In the genomic region with DNA sequence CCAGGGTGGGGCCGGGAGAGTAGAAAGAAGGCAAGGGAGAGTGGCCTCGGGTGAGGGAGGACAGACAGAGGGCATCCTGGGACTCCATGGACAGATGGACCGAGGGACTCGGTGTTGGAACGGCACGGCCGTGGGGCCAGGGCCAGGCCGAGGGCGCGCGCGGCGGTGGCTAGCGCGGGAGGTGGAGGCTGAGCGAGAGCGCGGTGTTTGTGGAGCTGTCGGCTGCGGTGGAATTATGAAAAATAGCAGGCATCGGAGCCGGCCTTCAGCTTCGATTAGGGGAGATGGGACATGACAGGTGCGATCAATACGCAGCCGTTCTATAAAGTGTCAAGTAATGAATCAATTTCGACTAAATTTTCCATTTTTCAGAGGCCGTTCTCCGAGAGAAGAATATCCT, we compare ENCODE assay signal across 18 mouse cellular contexts. TPM values are rescaled to one million over a fixed set of nuclear protein-coding genes. Genes with fewer than 3 reads are reported as not detected.
DNase-seq lines count a peak whose midpoint lies in the region; ATAC-seq and TF ChIP-seq lines count a peak whose summit lies in the region.
"Had no signal": no experiment of that assay in that cellular context is flagged by ENCODE, and none has a peak within 500 bp of the region (broad histone marks: within the 10 kb centered on the region; RNA-seq: fewer than 3 reads in every experiment).

No protein-coding gene starts in this region.

- no peak overlapping the region for H3K9ac ChIP-seq in forebrain, embryonic 13.5 days
- peak overlapping the region; percentile 30; the same call in 1 of the 2 replicates for H3K9ac ChIP-seq in hindbrain, embryonic 15.5 days
- peak overlapping the region; percentile 37; the same call in 1 of the 2 replicates for H3K9ac ChIP-seq in midbrain, postnatal 0 days (replicated peaks; ENCODE audit: low read length, poor library complexity, severe bottlenecking)
- H3K9ac ChIP-seq: heart, embryonic 13.5 days; lung, embryonic 15.5 days had no signal

- no peak for TF ChIP-seq POLR2A in thymus, adult 2 months (IDR thresholded peaks at IDR 0.05; ENCODE audit: control insufficient read depth, extremely low read depth, insufficient read depth, low read length, poor library complexity)

- H3K9me3 ChIP-seq in heart, embryonic 10.5 days = no peaks in the 10 kb centered on the region
- H3K9me3 ChIP-seq in forebrain, embryonic 13.5 days (replicated peaks) = no peaks in the 10 kb centered on the region
- H3K9me3 ChIP-seq in hindbrain, embryonic 15.5 days = no peaks in the 10 kb centered on the region
- H3K9me3 ChIP-seq in midbrain, postnatal 0 days (ENCODE audit: low read length) = no peaks in the 10 kb centered on the region
- H3K9me3 ChIP-seq: heart, embryonic 13.5 days; lung, embryonic 15.5 days had no signal

- peak overlapping the region; percentile 31 for H3K4me2 ChIP-seq in forebrain, embryonic 13.5 days
- H3K4me2 ChIP-seq in hindbrain, embryonic 15.5 days = peak overlapping the region; percentile 48
- H3K4me2 ChIP-seq in midbrain, postnatal 0 days (ENCODE audit: low read depth, low read length, poor library complexity, severe bottlenecking) = peak overlapping the region; percentile 37
- H3K4me2 ChIP-seq: heart, embryonic 13.5 days; lung, embryonic 15.5 days had no signal

- intact Hi-C loops in heart, postnatal 14 days (cut with DNase I) = no loop called here

- H3K4me3 ChIP-seq in heart, embryonic 10.5 days = 0 out of 2 replicates have a peak overlapping the region, but pooled peaks have one; percentile 5
- H3K4me3 ChIP-seq in forebrain, embryonic 13.5 days = peak overlapping the region; percentile 17; the same call in 1 of the 2 replicates
- peak overlapping the region; percentile 14; the same call in 1 of the 2 replicates for H3K4me3 ChIP-seq in hindbrain, embryonic 15.5 days
- peak overlapping the region; percentile 19 for H3K4me3 ChIP-seq in midbrain, postnatal 0 days (ENCODE audit: low read depth, low read length)
- H3K4me3 ChIP-seq in thymus, adult 2 months (ENCODE audit: control insufficient read depth, insufficient read depth, low read length) = no peak overlapping the region
- H3K4me3 ChIP-seq: heart, embryonic 13.5 days; lung, embryonic 15.5 days had no signal

- TF ChIP-seq CTCF in midbrain, postnatal 0 days (IDR thresholded peaks at IDR 0.05) = no peak
- no peak for TF ChIP-seq CTCF in thymus, adult 2 months (IDR thresholded peaks at IDR 0.05; ENCODE audit: borderline replicate concordance, control insufficient read depth, extremely low read depth, insufficient read depth, low read length, poor library complexity)

- no peaks in the 10 kb centered on the region for H3K36me3 ChIP-seq in heart, embryonic 10.5 days
- no peaks in the 10 kb centered on the region for H3K36me3 ChIP-seq in forebrain, embryonic 13.5 days (ENCODE audit: poor library complexity, severe bottlenecking)
- no peaks in the 10 kb centered on the region for H3K36me3 ChIP-seq in hindbrain, embryonic 15.5 days
- no peaks in the 10 kb centered on the region for H3K36me3 ChIP-seq in midbrain, postnatal 0 days (ENCODE audit: insufficient read depth, low read length)
- no peaks in the 10 kb centered on the region for H3K36me3 ChIP-seq in thymus, adult 2 months (ENCODE audit: control insufficient read depth, insufficient read depth, low read length)
- H3K36me3 ChIP-seq: heart, embryonic 13.5 days; lung, embryonic 15.5 days had no signal

- peaks cover 18% of the 10 kb centered on the region for H3K4me1 ChIP-seq in heart, embryonic 10.5 days
- H3K4me1 ChIP-seq in forebrain, embryonic 13.5 days = peaks cover 35% of the 10 kb centered on the region
- H3K4me1 ChIP-seq in hindbrain, embryonic 15.5 days (replicated peaks) = peaks cover 45% of the 10 kb centered on the region
- H3K4me1 ChIP-seq in midbrain, postnatal 0 days (ENCODE audit: insufficient read depth, low read length) = 0 out of 2 replicates have a peak, but pooled peaks cover 2% of the 10 kb centered on the region
- H3K4me1 ChIP-seq in thymus, adult 2 months (replicated peaks; ENCODE audit: control insufficient read depth, insufficient read depth, low read length) = peaks cover 12% of the 10 kb centered on the region; the same call in 1 of the 2 replicates

- H3K27me3 ChIP-seq in heart, embryonic 10.5 days (ENCODE audit: insufficient read depth, poor library complexity, severe bottlenecking) = peaks cover 100% of the 10 kb centered on the region
- H3K27me3 ChIP-seq in forebrain, embryonic 13.5 days = peaks cover 100% of the 10 kb centered on the region
- H3K27me3 ChIP-seq in hindbrain, embryonic 15.5 days = peaks cover 79% of the 10 kb centered on the region
- peaks cover 77% of the 10 kb centered on the region for H3K27me3 ChIP-seq in midbrain, postnatal 0 days (ENCODE audit: insufficient read depth, low read length)
- peaks cover 21% of the 10 kb centered on the region for H3K27me3 ChIP-seq in thymus, adult 2 months (ENCODE audit: control insufficient read depth, insufficient read depth, low read length)

- no peak for ATAC-seq in forebrain, embryonic 13.5 days
- no peak; the same call in 1 of the 2 replicates for ATAC-seq in hindbrain, embryonic 15.5 days (ENCODE audit: low FRiP score, low read depth)
- ATAC-seq in midbrain, postnatal 0 days (ENCODE audit: low FRiP score) = no peak

- no peak overlapping the region for H3K27ac ChIP-seq in heart, embryonic 10.5 days
- H3K27ac ChIP-seq in forebrain, embryonic 13.5 days = no peak overlapping the region
- H3K27ac ChIP-seq in hindbrain, embryonic 15.5 days (replicated peaks) = no peak overlapping the region
- H3K27ac ChIP-seq in midbrain, postnatal 0 days (ENCODE audit: low read depth, low read length) = no peak overlapping the region
- H3K27ac ChIP-seq in thymus, adult 2 months (ENCODE audit: control insufficient read depth, insufficient read depth, low read length) = no peak overlapping the region
- H3K27ac ChIP-seq: heart, embryonic 13.5 days; lung, embryonic 15.5 days had no signal

- 6% methylated on average over 29 of the region's 29 CpGs for WGBS in heart, embryonic 10.5 days
- WGBS in forebrain, embryonic 13.5 days = under 1% methylated on average over 29 of the region's 29 CpGs
- 3% methylated on average over 29 of the region's 29 CpGs for WGBS in hindbrain, embryonic 15.5 days
- WGBS in midbrain, postnatal 0 days = 3% methylated on average over 27 of the region's 29 CpGs
- 5% methylated on average over 29 of the region's 29 CpGs for WGBS in thymus, adult 2 months

- DNase-seq in heart, embryonic 10.5 days (ENCODE audit: low spot score) = no peak
- DNase-seq in heart, postnatal 14 days = no peak
- peak; percentile 21 for DNase-seq in midbrain, postnatal 0 days (ENCODE audit: low spot score)
- no peak for DNase-seq in right cerebral cortex, adult 2 months (ENCODE audit: low spot score in 2 of 2)
- no peak for DNase-seq in thymus, adult 2 months
- DNase-seq in layer of hippocampus, postnatal 36 days = no peak
- DNase-seq: B cell, adult 2 months; cerebellum, adult 11-12 months; gastrocnemius, postnatal 36 days; kidney, adult 9 months; liver; right cerebral cortex, postnatal 4 days had no signal

RNA-seq across cellular contexts. Expression of gene Gm4881, which starts 4.5 kb away (rescaled TPM):
- not detected in 2 replicates for polyA plus RNA-seq in heart, embryonic 10.5 days (2016; fragmentation: Nextera tagmentation; extraction: Ambion mirVana)
- not detected for total RNA-seq in heart, postnatal 14 days (2021)
- polyA plus RNA-seq in forebrain, embryonic 13.5 days (2015; fragmentation: Nextera tagmentation; extraction: Ambion mirVana) = 0.43 and 1.0 TPM in 2 replicates
- polyA plus RNA-seq in hindbrain, embryonic 15.5 days (2015; fragmentation: Nextera tagmentation; extraction: Ambion mirVana) = 5.2 and 5.4 TPM in 2 replicates
- 6.4 and 9.0 TPM in 2 replicates for total RNA-seq in midbrain, postnatal 0 days (2014; rRNA removed)
- 3.8 and 4.2 TPM in 2 replicates for polyA plus RNA-seq in midbrain, postnatal 0 days (2015; fragmentation: Nextera tagmentation; extraction: Ambion mirVana)
- 0.31 TPM in 1 of 2 replicates, not detected in the other for polyA plus RNA-seq in thymus, adult 2 months (2012; rRNA removed)
- not detected for total RNA-seq in layer of hippocampus, postnatal 36 days (2021)
- total RNA-seq: ES-E14; gastrocnemius, postnatal 36 days; left cerebral cortex, postnatal 10 days had no signal
- polyA plus RNA-seq: heart, embryonic 13.5 days; lung, embryonic 15.5 days had no signal

RNA-seq across cellular contexts. Expression of gene Rabac1, which starts 23.8 kb away (rescaled TPM):
- polyA plus RNA-seq in heart, embryonic 10.5 days (2016; fragmentation: Nextera tagmentation; extraction: Ambion mirVana) = 114 and 151 TPM in 2 replicates
- total RNA-seq in heart, postnatal 14 days (2021) = 100 to 1,000 TPM; 289 to 303 TPM
- polyA plus RNA-seq in forebrain, embryonic 13.5 days (2015; fragmentation: Nextera tagmentation; extraction: Ambion mirVana) = 128 and 138 TPM in 2 replicates
- polyA plus RNA-seq in hindbrain, embryonic 15.5 days (2015; fragmentation: Nextera tagmentation; extraction: Ambion mirVana) = 302 and 308 TPM in 2 replicates
- total RNA-seq in midbrain, postnatal 0 days (2014; rRNA removed) = 516 and 704 TPM in 2 replicates
- polyA plus RNA-seq in midbrain, postnatal 0 days (2015; fragmentation: Nextera tagmentation; extraction: Ambion mirVana) = 466 and 515 TPM in 2 replicates
- 433 and 569 TPM in 2 replicates for polyA plus RNA-seq in thymus, adult 2 months (2012; rRNA removed)
- total RNA-seq in layer of hippocampus, postnatal 36 days (2021) = 100 to 1,000 TPM; 267 to 288 TPM

RNA-seq across cellular contexts. Expression of gene Arhgef1, which starts 46.1 kb away (rescaled TPM):
- 83.4 and 87.5 TPM in 2 replicates for polyA plus RNA-seq in heart, embryonic 10.5 days (2016; fragmentation: Nextera tagmentation; extraction: Ambion mirVana)
- total RNA-seq in heart, postnatal 14 days (2021) = 10 to 100 TPM; 76.1 to 78.7 TPM
- 54.2 and 54.9 TPM in 2 replicates for polyA plus RNA-seq in forebrain, embryonic 13.5 days (2015; fragmentation: Nextera tagmentation; extraction: Ambion mirVana)
- 64.6 and 73.5 TPM in 2 replicates for polyA plus RNA-seq in hindbrain, embryonic 15.5 days (2015; fragmentation: Nextera tagmentation; extraction: Ambion mirVana)
- 19.1 and 27.5 TPM in 2 replicates for total RNA-seq in midbrain, postnatal 0 days (2014; rRNA removed)
- 29.0 and 33.0 TPM in 2 replicates for polyA plus RNA-seq in midbrain, postnatal 0 days (2015; fragmentation: Nextera tagmentation; extraction: Ambion mirVana)
- polyA plus RNA-seq in thymus, adult 2 months (2012; rRNA removed) = 1,726 and 1,877 TPM in 2 replicates
- 10 to 100 TPM; 81.1 to 86.9 TPM for total RNA-seq in layer of hippocampus, postnatal 36 days (2021)

RNA-seq across cellular contexts. Expression of gene Cd79a, which starts 51.6 kb away (rescaled TPM):
- 0.26 and 0.40 TPM in 2 replicates for polyA plus RNA-seq in heart, embryonic 10.5 days (2016; fragmentation: Nextera tagmentation; extraction: Ambion mirVana)
- 1 to 10 TPM; 1.3 to 1.5 TPM for total RNA-seq in heart, postnatal 14 days (2021)
- 0.18 TPM in 1 of 2 replicates, not detected in the other for polyA plus RNA-seq in forebrain, embryonic 13.5 days (2015; fragmentation: Nextera tagmentation; extraction: Ambion mirVana)
- 0.17 and 0.46 TPM in 2 replicates for polyA plus RNA-seq in hindbrain, embryonic 15.5 days (2015; fragmentation: Nextera tagmentation; extraction: Ambion mirVana)
- 0.27 and 0.42 TPM in 2 replicates for total RNA-seq in midbrain, postnatal 0 days (2014; rRNA removed)
- polyA plus RNA-seq in midbrain, postnatal 0 days (2015; fragmentation: Nextera tagmentation; extraction: Ambion mirVana) = 0.82 and 0.85 TPM in 2 replicates
- 38.2 and 44.0 TPM in 2 replicates for polyA plus RNA-seq in thymus, adult 2 months (2012; rRNA removed)
- under 1 TPM in 1 of 2 experiments, not detected in 1; 0.43 TPM for total RNA-seq in layer of hippocampus, postnatal 36 days (2021)

RNA-seq across cellular contexts. Expression of gene Atp1a3, which starts 57.0 kb away (rescaled TPM):
- 2.2 and 3.5 TPM in 2 replicates for polyA plus RNA-seq in heart, embryonic 10.5 days (2016; fragmentation: Nextera tagmentation; extraction: Ambion mirVana)
- total RNA-seq in heart, postnatal 14 days (2021) = under 1 TPM; 0.62 to 0.80 TPM
- polyA plus RNA-seq in forebrain, embryonic 13.5 days (2015; fragmentation: Nextera tagmentation; extraction: Ambion mirVana) = 95.0 and 107 TPM in 2 replicates
- polyA plus RNA-seq in hindbrain, embryonic 15.5 days (2015; fragmentation: Nextera tagmentation; extraction: Ambion mirVana) = 487 and 576 TPM in 2 replicates
- total RNA-seq in midbrain, postnatal 0 days (2014; rRNA removed) = 493 and 502 TPM in 2 replicates
- 727 and 786 TPM in 2 replicates for polyA plus RNA-seq in midbrain, postnatal 0 days (2015; fragmentation: Nextera tagmentation; extraction: Ambion mirVana)
- 5.6 and 7.1 TPM in 2 replicates for polyA plus RNA-seq in thymus, adult 2 months (2012; rRNA removed)
- total RNA-seq in layer of hippocampus, postnatal 36 days (2021) = 1,000 to 10,000 TPM; 2,432 to 2,476 TPM

Comparison
In these comparisons a context has a peak if more than half of its experiments do, and no peak if none do; other contexts are left out.
1. RNA of gene Arhgef1, which starts 46.1 kb away (polyA plus RNA-seq): 1,726 to 1,877 TPM in thymus, adult 2 months; 83.4 to 87.5 TPM in heart, embryonic 10.5 days, 64.6 to 73.5 TPM in hindbrain, embryonic 15.5 days, 54.2 to 54.9 TPM in forebrain, embryonic 13.5 days and 29.0 to 33.0 TPM in midbrain, postnatal 0 days; every median in the first group is over 10 times any median in the second.
2. Peak in every context shown above with its lines, with median percentiles within 50 percentile points of each other: H3K4me2 ChIP-seq.